Mouse (Mus musculus) layer of hippocampus, postnatal 10 days (tissue): Measurements from ENCODE around the gene Tmcc1. TPM values are rescaled to one million over a fixed set of nuclear protein-coding genes. Genes with fewer than 3 reads are reported as not detected.
A peak's percentile ranks its signal among the peaks of the same experiment; 100 is the strongest.
"Not testable (repeated sequence)": the region's sequence is repeated elsewhere in the genome, so short reads cannot be mapped to it uniquely, and the experiment has no call there.

Experiments used
- DNase-seq, 2 experiments: peaks; one replicate each; pipeline ENCODE4 v3.0.0; 2021; ENCODE audit warnings: low spot score in 2 of 2
- total RNA-seq, 2 experiments: library from RNA; stranded (reverse); gene quantifications; 2 replicates each; pipeline ENCODE4 v1.2.3; 2021

The Tmcc1 gene
- total RNA-seq, 2 experiments from 2014 or later: 63.9 to 69.1 TPM

DNA sequence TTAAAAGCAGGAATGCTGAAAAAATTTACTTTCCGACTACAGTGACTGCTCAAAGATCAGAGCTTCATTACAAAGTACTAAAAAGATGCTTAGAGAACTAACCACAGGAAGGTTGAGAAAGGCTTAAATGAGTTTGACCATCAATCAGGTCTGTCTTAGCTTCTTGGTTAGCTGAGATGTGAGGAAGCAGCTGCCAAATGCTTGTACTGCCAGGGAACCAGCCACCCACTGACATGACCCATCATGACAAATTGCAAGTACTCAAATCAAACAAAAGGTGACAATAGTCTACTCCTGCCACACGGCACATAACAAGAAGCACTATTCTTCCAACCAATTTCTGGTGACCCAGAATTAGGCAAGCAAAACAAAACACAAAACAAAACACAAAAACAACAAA lies 111.9 kb downstream of the Tmcc1 start:
- DNase-seq: no peak

DNA sequence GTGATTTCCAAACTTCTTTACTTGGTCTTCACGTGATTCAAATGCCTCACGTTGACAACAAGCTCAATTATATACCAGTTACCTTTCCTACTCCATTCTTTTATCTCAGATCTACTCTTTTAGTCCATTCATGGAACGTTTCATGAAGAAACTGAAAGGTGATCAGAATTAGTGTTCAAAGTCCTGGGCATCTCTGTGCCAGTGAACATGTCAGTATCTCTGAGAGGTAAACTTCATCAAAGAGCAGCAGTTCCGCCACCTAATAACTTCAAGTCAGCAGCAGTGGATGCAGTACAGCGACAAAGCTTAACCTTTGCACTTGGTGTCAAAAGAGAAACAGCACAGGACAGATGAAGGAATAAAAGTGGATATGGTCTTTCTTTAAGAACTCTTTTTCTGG lies 112.5 kb downstream of the Tmcc1 start:
- no peak for DNase-seq

- DNase-seq: no peak
These were observed 115.7 kb downstream of the Tmcc1 start for GRCm38 (mm10) chr6:116077608-116078007.

GRCm38 (mm10) chr6:116074892-116075291 lies 118.4 kb downstream of the Tmcc1 start:
- DNase-seq: no peak

DNA sequence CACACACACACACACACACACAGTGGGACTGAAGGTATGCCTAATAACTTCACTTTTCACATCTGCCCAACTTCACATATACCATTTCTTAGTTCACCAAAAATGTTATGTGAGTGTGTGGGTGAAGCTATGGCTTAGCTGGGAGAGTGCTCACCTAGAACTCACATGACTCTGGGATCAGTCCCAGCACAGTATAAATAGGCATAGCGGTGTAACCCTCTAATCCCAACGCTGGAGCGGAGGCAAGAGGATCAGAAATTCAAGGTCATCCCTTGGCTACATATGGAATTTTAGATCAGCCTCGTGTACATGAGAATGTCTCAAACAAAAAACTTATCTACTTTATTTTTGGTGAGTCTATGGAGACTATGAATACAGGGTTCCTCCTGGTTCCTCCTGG lies 119.7 kb downstream of the Tmcc1 start:
- DNase-seq: no peak

DNA sequence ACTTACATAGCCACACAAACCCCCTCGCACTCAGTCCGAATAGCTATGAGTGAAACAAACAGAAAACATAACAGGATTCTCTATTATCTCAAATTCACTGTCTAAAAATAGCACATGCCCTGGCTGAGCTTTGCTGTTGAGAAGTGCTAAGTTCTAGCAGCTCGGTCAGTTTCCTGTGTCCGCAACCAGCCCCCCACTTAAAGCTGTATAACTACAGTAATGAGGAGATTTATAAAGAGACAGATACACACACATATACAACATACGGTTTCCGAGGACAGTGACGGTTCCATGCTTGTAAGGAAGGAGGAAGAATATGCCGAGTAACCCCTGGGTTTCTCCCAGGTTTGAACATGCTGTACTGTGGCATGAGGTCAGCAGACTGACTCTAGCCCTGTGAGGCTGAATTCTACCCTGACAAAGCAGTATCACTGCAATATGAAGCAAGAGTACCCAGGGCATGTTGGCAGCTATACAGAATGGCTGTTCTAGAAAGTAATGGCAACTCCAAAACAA lies 120.5 kb downstream of the Tmcc1 start:
- DNase-seq: no peak

DNA sequence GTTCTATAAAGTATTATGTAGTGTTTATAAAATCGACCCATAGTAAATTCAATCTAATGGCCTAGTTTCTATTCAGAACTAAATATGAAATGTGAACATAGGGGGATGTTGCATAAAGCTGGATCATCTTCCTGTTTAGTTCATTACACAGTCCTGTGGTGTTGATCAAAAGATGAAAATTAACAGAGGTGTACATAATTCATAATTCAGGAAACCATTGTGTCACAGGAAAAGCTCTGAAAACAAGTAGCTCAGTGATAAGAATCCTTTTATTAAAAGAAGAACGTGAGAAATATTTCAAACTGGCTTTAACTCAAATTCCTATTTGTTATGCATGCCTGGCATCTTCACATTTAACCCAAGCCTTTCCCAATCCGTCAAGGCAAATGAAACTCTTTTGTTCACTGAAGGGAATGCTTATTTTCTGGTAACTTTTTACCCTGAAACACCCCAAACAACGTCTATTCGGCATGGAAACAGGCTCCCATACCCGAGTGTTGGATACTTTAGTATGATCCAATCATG lies 121.0 kb downstream of the Tmcc1 start:
- no peak for DNase-seq

- DNase-seq: no peak
These were observed 121.5 kb downstream of the Tmcc1 start for GRCm38 (mm10) chr6:116071781-116072180.

GRCm38 (mm10) chr6:116070558-116070957 lies 122.7 kb downstream of the Tmcc1 start:
- no peak for DNase-seq

DNA sequence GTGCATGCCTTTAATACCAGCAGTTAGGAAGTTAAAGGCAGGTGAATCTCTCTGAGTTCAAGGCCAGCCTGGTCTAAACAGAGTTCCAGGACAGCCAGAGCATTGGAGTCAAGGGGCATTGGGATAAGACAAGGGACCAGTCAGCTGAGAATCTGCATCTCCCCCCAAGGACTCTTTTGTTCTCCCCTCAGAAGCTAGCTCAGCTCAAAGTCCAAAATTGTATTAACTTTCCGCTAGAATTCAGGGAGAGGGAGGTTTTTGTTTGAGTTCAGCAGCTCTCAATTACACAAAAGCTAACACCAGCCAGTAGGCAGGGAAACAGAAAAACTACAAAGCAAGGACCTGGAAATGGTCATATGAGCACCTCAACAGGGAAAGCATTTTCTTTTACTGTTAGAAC lies 129.8 kb downstream of the Tmcc1 start:
- no peak for DNase-seq

DNA sequence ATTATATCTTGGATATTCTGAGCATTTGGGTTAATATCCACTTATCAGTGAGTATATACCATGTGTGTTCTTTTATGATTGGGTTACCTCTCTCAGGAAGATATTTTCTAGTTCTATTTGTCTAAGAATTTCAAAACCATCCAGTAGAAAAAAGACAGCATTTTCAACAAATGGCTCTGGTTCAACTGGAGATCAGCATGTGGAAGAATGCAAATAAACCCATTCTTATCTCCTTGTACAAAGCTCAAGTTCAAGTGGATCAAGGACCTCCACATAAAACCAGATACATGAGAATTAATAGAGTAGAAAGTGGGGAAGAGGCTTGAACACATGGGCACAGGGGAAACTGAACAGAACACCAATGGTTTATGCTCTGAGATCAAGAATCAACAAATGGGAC lies 133.7 kb downstream of the Tmcc1 start:
- DNase-seq: not testable (repeated sequence)

- no peak for DNase-seq
These were observed 134.6 kb downstream of the Tmcc1 start for GRCm38 (mm10) chr6:116058541-116059300.

GRCm38 (mm10) chr6:116056676-116057264 lies 136.5 kb downstream of the Tmcc1 start:
- DNase-seq: peak; percentile 58

- DNase-seq: no peak
These were observed 137.5 kb downstream of the Tmcc1 start for GRCm38 (mm10) chr6:116055766-116056165.

- DNase-seq: peak; percentile 44 to 54
These were observed 138.2 kb downstream of the Tmcc1 start for GRCm38 (mm10) chr6:116055001-116055471.

DNA sequence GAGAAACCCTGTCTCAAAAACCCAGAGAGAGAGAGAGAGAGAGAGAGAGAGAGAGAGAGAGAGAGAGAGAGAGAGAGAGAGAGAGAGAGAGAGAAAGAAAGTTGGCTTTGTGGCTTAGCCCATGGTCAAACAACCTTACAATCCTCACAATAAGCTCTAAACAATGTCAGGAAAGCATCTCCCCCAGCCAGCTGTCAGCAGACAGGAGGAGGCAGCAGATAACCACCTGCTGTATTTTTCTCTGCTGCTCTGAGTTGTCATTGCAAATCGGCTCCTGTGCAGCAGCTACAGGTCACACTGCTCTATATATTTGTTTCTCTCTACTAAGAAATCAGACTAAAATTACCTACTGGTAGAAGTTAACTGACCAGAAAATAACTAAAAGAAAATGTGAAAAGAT lies 145.4 kb downstream of the Tmcc1 start:
- no peak for DNase-seq

DNA sequence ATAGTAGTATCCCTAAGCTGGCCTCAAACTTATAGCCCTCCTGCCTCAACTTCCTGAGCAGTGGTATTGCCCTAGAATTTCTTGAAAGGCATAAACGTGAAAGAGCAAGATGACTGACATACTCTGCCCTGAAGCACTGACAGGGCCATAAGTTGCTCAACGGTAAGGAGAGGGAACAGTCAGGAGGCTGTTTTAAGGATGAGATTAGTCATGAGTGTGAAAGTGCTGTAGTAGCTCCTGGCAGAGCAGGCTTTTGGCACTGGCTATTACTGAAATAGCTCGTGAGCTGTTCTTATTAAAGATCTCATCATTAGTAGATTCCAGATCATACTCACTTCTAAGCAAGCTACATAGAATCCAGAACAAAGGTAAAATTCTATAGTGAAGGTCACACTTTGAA lies 145.9 kb downstream of the Tmcc1 start:
- DNase-seq: no peak

DNA sequence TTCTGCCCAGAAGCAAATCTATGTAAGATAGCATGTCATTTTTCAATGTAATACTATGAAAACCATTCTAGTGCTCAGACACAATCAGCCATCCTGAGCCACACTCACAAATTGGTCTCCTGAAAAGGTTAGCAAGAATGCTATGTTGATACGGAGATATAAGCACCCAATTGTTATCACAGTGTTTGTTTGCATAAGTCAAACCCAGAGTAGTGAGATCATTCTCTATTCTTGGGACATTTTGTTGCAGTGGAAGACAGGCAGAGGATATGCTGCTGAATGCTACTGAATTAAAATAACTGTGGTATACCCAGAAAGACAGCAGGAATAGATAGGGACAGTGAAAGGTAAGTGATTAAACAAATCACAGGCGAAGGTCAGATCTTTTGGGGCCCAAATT lies 149.2 kb downstream of the Tmcc1 start:
- DNase-seq: no peak

DNA sequence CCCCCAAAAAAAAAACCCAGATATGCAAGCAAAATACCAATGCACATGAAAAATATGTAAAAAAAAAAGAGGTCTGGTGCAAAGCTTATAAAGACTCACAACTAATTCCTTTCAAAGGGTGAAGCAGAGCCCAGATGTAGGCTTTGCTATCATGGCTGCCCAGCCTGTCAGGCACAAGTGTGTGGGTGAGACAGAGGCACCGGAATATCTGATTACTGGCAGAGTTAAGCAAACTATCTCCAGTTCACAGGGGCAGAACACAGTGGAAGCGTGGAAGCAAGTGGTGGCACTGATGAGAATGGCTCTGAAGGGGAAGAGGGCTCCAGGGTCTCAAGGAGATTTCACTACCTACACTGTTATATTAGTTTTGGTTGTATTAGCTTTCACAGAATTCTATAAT lies 155.1 kb downstream of the Tmcc1 start:
- no peak for DNase-seq

GRCm38 (mm10) chr6:116037281-116037831 lies 155.9 kb downstream of the Tmcc1 start:
- DNase-seq: no peak

DNA sequence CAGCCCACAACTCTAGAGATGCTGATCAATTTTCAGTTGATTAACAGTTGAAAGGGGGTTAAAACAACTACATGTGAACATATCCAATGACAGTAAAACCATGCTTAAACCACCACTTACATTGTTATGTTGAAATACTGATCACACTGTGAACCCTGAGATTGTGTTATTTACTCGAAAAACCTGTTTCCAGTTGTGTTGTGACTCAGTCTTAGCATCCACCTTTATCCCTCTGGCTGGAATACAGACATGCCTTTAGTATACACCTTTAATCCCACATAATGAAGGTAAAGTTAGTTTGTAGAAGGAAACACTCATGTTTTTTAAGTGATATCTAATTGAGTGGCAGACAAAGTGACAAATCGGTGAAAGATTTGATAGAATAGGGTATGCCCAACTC lies 156.7 kb downstream of the Tmcc1 start:
- no peak for DNase-seq

- DNase-seq: no peak
These were observed 162.2 kb downstream of the Tmcc1 start for GRCm38 (mm10) chr6:116031052-116031451.
